Mouse (Mus musculus) thymus, adult 2 months (tissue): ENCODE measurements around the gene Golga1. TPM values are rescaled to one million over a fixed set of nuclear protein-coding genes. Genes with fewer than 3 reads are reported as not detected.

ENCODE experiments used
- DNase-seq: peaks from one replicate; pipeline ENCODE4 v3.0.0; 2021
- H3K27ac ChIP-seq: fragments of 200-500 bp; 2 replicates; pipeline ENCODE4 v1.5.1; 2012; ENCODE audit warnings: low read length, control low read depth; ENCODE audit not compliant: control insufficient read depth, insufficient read depth
- H3K27me3 ChIP-seq: fragments of 200-500 bp; 2 replicates; pipeline ENCODE4 v1.6.1; 2012; ENCODE audit warnings: mild to moderate bottlenecking, low read length, moderate library complexity, mixed read lengths; ENCODE audit not compliant: control insufficient read depth, insufficient read depth
- H3K36me3 ChIP-seq: fragments of 200-500 bp; 2 replicates; pipeline ENCODE4 v1.6.1; 2012; ENCODE audit warnings: mild to moderate bottlenecking, low read length, moderate library complexity; ENCODE audit not compliant: control insufficient read depth, insufficient read depth
- H3K4me1 ChIP-seq: fragments of 200-500 bp; replicated peaks from 2 replicates; pipeline ENCODE4 v1.6.1; 2012; ENCODE audit warnings: low read length; ENCODE audit not compliant: control insufficient read depth, insufficient read depth
- H3K4me3 ChIP-seq: fragments of 200-500 bp; 2 replicates; pipeline ENCODE4 v1.5.1; 2012; ENCODE audit warnings: mild to moderate bottlenecking, low read length, control low read depth, moderate library complexity; ENCODE audit not compliant: control insufficient read depth, insufficient read depth
- CTCF ChIP-seq: fragments of 200-500 bp; IDR thresholded peaks from 2 replicates; pipeline ENCODE4 v1.5.1; 2012; ENCODE audit warnings: mild to moderate bottlenecking, control low read depth, low read length, moderate library complexity, borderline replicate concordance; ENCODE audit not compliant: control insufficient read depth, poor library complexity, insufficient read depth; ENCODE audit errors: extremely low read depth
- POLR2A ChIP-seq: fragments of 200-500 bp; IDR thresholded peaks from 2 replicates; pipeline ENCODE4 v1.6.1; 2012; ENCODE audit warnings: mild to moderate bottlenecking, low read length, control low read depth, moderate library complexity; ENCODE audit not compliant: control insufficient read depth, poor library complexity, insufficient read depth; ENCODE audit errors: extremely low read depth
- WGBS: fragments of 180-500 bp; shearing (Covaris S2); methylation state at CpG from one replicate; pipeline ENCODE4 v1.1.7; 2018; 5-methylcytosine and 5-hydroxymethylcytosine counted together
- polyA plus RNA-seq: library from polyadenylated mRNA; depleted of rRNA; stranded (reverse); fragments of >200 nt; gene quantifications from 2 replicates; pipeline ENCODE4 v1.2.3, GENCODE M21; 2012

Golga1 gene
- polyA plus RNA-seq, 1 experiment = 18.5 TPM

DNA sequence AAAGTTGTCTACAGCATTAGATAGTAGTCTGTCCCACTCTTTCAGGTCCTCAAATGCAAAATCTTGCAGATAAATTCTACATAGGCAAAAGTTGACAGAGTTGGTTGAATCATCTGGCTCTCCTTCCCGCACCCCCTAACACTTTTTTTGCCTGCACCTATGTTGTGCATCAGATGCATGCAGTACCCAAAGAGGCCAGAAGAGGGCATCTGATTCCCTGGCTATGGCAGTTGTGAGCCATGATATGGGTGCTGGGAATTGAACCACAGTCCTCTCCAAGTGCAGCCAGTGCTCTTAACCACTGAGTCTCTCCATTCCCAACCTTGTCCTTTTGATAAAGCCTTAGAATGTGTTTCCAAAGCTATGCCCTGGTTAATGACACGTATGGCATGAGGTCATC is 81.9 kb downstream of the Golga1 start:
- TF ChIP-seq POLR2A (no peak), CTCF (no peak)
- no peak overlapping the region for H3K4me3 ChIP-seq
- 98% methylated on average over 2 of the region's 2 CpGs for WGBS

DNA sequence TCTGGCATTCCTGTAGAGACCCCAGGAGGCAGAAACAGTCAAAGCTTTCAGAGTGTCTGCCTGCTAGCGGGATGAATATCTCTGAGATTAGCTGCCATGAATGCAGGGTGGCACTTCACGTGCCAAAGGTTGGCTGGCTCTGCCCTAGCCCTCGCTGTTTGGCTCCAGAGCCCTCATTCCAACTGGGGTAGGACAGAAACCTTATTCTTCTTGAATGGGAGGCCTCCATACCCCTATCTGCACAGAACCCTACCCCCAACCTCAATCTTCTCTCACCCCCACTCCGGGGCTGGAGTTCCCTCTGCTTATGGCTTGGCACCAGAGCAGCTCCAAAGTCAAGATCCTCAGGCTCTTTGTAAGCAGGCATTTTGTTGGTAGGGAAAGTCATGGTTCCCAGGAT is 87.5 kb downstream of the Golga1 start:
- Histone ChIP-seq H3K27ac (no peak overlapping the region), H3K36me3 (no peaks in the 10 kb centered on the region), H3K27me3 (no peaks in the 10 kb centered on the region), H3K4me1 (no peaks in the 10 kb centered on the region), H3K4me3 (no peak overlapping the region)
- DNase-seq = no peak
- TF ChIP-seq CTCF (no peak), POLR2A (no peak)
- 92% methylated on average over 4 of the region's 4 CpGs for WGBS

More for the DNA sequence above, 81.9 kb downstream of the Golga1 start:
- Histone ChIP-seq H3K27me3 (no peaks in the 10 kb centered on the region), H3K27ac (no peak overlapping the region), H3K4me1 (peaks cover 11% of the 10 kb centered on the region), H3K36me3 (no peaks in the 10 kb centered on the region)
- no peak for DNase-seq

DNA sequence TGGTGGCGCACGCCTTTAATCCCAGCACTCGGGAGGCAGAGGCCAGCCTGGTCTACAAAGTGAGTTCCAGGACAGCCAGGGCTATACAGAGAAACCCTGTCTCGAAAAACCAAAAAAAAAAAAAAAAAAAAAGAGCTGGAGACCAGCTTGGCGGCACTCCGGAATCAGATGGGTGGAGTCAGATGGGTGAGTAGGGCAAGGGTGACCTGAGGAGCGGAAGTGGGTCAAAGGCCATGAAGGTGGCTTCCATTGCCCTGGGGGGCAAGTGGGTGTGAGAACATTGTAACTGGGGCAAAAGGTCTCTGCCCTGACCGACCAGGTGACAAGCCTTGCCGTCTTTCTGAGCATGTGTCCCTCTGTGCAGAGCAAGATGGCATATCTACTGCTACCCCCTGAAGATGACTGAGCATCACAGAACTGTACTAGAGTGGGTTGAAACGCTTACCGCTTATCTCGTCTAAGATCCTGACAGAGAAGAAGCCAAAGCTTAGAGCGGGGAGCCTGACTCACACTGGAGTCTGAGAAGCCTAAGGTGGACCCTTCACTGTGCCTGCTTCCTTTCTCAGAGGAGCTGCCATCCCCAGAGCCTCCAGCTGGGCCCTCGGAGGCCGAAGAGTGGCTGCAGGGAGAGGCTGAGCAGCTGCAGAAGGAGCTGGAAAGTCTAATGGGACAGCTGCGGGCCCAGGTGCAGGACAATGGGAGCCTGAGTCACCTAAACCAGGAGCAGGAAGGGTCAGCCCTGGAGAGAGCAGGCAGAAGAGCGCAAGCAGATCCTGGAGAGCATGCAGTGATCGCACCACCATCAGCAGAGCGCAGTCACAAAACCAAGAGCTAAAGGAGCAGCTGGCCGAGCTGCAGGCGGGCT is 89.2 kb downstream of the Golga1 start:
- Histone ChIP-seq H3K4me3 (no peak overlapping the region), H3K36me3 (no peaks in the 10 kb centered on the region), H3K4me1 (no peaks in the 10 kb centered on the region), H3K27ac (no peak overlapping the region), H3K27me3 (no peaks in the 10 kb centered on the region)
- no peak for DNase-seq
- TF ChIP-seq CTCF (no peak), POLR2A (no peak)
- 91% methylated on average over 21 of the region's 21 CpGs for WGBS

DNA sequence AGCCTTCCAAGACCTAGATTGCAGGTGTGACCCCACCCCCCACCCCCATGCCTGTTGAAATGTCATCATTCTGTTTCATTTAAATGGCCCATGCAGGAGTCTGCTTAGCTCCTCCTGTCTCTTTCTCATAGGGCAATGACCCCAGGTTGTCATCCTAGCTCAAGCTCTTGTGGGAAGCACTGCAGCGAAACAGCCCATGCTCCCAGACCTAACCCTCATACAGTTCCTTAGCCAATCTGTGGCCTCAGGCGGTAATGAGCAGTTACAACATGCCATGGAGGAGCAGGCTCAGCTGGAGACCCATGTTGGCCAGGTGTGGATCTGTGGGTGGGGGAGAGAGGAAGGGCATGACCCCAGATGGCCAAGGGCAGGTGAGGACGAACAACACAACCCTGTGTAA is 90.2 kb downstream of the Golga1 start:
- H3K27me3 ChIP-seq = no peaks in the 10 kb centered on the region
- TF ChIP-seq CTCF = no peak
- no peak for TF ChIP-seq POLR2A
- no peak overlapping the region for H3K4me3 ChIP-seq
- no peaks in the 10 kb centered on the region for H3K4me1 ChIP-seq
- DNase-seq = no peak
- H3K27ac ChIP-seq = no peak overlapping the region
- 87% methylated on average over 3 of the region's 3 CpGs for WGBS
- H3K36me3 ChIP-seq = no peaks in the 10 kb centered on the region

DNA sequence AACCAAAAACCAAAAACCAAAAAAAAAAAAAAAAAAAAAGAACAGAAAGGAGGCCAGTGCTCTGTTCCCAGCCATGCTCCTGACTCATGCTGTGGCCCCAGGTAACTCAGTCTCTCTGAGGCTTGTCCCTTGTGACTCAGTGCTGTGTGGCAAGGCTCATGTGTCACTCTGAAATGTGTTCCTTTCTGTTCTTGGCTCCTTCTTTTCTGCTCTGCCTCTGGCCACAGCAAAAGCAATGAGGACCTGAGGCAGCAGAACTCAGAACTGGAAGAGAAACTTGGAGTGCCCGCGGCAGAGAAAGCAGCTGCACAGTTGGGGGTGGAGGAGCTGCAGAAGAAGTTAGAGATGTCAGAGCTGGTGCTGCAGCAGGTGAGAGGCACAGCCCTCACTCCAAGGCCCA is 91.2 kb downstream of the Golga1 start:
- 50% methylated on average over 2 of the region's 2 CpGs for WGBS
- Histone ChIP-seq H3K27ac (no peak overlapping the region), H3K27me3 (no peaks in the 10 kb centered on the region), H3K4me1 (no peaks in the 10 kb centered on the region), H3K4me3 (no peak overlapping the region), H3K36me3 (no peaks in the 10 kb centered on the region)
- TF ChIP-seq POLR2A = no peak
- TF ChIP-seq CTCF = no peak
- DNase-seq = no peak

DNA sequence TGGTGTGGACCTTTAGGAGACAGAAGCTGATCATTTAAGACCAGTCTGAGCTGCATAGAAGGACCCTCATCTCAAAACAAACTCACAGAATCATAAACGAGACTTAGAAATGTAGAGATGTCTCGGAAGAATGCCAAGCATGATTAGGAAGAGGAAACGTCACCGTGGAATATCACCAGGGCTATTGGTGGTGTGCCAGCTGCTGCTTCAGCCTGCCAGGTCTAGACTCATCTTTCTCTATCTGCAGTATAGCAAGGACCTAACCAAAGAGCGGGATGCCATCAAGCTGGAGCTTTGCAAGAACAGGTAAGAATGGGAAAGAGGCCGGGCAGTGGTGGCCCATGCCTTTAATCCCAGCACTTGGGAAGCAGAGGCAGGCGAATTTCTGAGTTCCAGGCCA is 91.6 kb downstream of the Golga1 start:
- TF ChIP-seq POLR2A (no peak), CTCF (no peak)
- no peaks in the 10 kb centered on the region for H3K27me3 ChIP-seq
- no peaks in the 10 kb centered on the region for H3K36me3 ChIP-seq
- no peak overlapping the region for H3K4me3 ChIP-seq
- no peak overlapping the region for H3K27ac ChIP-seq
- no peak for DNase-seq
- H3K4me1 ChIP-seq = no peaks in the 10 kb centered on the region
- 86% methylated on average over 7 of the region's 7 CpGs for WGBS

DNA sequence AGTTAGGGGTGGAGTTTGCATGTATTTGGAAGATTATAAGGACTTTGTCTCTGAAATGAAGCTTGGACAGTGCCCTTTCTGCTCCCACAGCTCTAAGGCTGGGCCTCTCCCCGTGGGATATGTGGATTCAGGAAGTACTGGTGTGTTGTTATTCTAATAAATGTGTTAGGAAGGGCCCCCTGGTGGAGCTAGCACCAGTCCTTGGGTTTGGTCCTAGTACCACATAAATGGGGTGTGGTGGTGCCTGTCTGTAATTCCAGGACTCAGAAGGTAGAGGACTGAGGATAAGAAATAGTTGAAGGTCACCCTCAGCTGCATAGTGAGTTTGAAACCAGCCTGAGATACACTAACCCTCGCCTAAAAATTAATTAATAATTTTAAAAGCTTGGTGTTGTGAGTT is 92.1 kb downstream of the Golga1 start:
- H3K4me1 ChIP-seq = no peaks in the 10 kb centered on the region
- 41% methylated on average over 2 of the region's 2 CpGs for WGBS
- H3K27ac ChIP-seq = no peak overlapping the region
- TF ChIP-seq POLR2A (no peak), CTCF (no peak)
- H3K36me3 ChIP-seq = no peaks in the 10 kb centered on the region
- DNase-seq = no peak
- no peak overlapping the region for H3K4me3 ChIP-seq
- H3K27me3 ChIP-seq = no peaks in the 10 kb centered on the region
